Mouse (Mus musculus) midbrain, embryonic 11.5 days (tissue): ENCODE measurements around the gene Ntn1. TPM values are rescaled to one million over a fixed set of nuclear protein-coding genes. Genes with fewer than 3 reads are reported as not detected.
A peak's percentile ranks its signal among the peaks of the same experiment; 100 is the strongest.

Experiments
- ATAC-seq: fragments of 200-750 bp; cut with Nextera tagmentation; 2 replicates; pipeline ENCODE4 v1.8.0; 2017; ENCODE audit warnings: moderate TSS enrichment, moderate library complexity; ENCODE audit not compliant: low FRiP score
- DNase-seq: peaks from one replicate; pipeline ENCODE4 v3.0.0; 2015; ENCODE audit warnings: low spot score; ENCODE audit errors: missing footprints
- H3K27ac ChIP-seq: fragments of 300-500 bp; sonication (generic); 2 replicates; pipeline ENCODE4 v1.5.1; 2014; ENCODE audit warnings: low read depth, low read length
- H3K27me3 ChIP-seq: fragments of 300-500 bp; sonication (generic); 2 replicates; pipeline ENCODE4 v1.6.1; 2014; ENCODE audit warnings: mild to moderate bottlenecking, low read length, moderate library complexity, mixed read lengths; ENCODE audit not compliant: control insufficient read depth, insufficient read depth
- H3K36me3 ChIP-seq: fragments of 300-500 bp; sonication (generic); 2 replicates; pipeline ENCODE4 v1.6.1; 2014; ENCODE audit warnings: mild to moderate bottlenecking, low read length, moderate library complexity, mixed read lengths; ENCODE audit not compliant: control insufficient read depth, insufficient read depth
- H3K4me1 ChIP-seq: fragments of 300-500 bp; sonication (generic); 2 replicates; pipeline ENCODE4 v1.6.1; 2014; ENCODE audit warnings: low read length; ENCODE audit not compliant: control insufficient read depth, insufficient read depth
- H3K4me2 ChIP-seq: fragments of 300-500 bp; sonication (generic); 2 replicates; pipeline ENCODE4 v1.6.1; 2014; ENCODE audit warnings: mild to moderate bottlenecking, moderate library complexity
- H3K4me3 ChIP-seq: fragments of 300-500 bp; sonication (generic); 2 replicates; pipeline ENCODE4 v1.5.1; 2014; ENCODE audit warnings: low read depth, low read length
- H3K9ac ChIP-seq: fragments of 300-500 bp; sonication (generic); 2 replicates; pipeline ENCODE4 v1.6.1; 2014; ENCODE audit warnings: low read length
- H3K9me3 ChIP-seq: fragments of 300-500 bp; sonication (generic); 2 replicates; pipeline ENCODE4 v1.6.1; 2016; ENCODE audit warnings: low read length; ENCODE audit not compliant: control insufficient read depth
- WGBS: fragments of 180-500 bp; shearing (Covaris S2); extraction: QIAGEN DNeasy Blood & Tissue Kit; methylation state at CpG from one replicate; pipeline ENCODE4 v1.1.7; 2014; 5-methylcytosine and 5-hydroxymethylcytosine counted together
- polyA plus RNA-seq: library from polyadenylated mRNA; unstranded; fragments of >200 nt; fragmentation: Nextera tagmentation; extraction: Ambion mirVana; gene quantifications from 2 replicates; pipeline ENCODE4 v1.2.1, GENCODE M21; 2014

The Ntn1 gene
- polyA plus RNA-seq, 1 experiment from 2014 or later: 10.0 TPM

DNA sequence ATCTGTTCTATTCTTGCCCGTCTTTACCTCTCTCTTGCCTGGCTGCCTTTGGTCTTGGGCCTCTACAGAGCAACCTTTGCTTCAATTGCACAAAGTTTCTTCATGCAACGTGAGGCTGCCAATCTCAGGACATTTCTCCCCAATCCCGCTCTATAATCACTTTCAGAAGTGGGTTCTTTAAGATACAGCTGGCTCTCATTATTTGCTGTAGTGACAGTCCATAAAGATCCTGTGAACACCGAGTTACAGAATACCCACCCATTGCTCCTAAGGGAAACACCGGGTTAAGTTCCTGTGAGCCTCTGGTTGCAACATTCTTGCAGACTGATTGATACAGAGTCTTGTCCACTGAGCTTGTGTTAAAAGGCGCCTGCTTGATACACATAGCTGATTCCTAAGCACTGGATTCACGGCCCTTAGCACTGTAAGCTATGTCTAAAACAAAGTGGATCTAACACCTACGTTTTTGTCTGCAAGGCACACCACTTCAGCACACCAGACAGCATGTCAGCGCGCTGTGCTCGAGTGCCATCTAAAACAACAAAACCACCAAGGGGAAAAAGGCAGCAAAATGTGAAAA lies 85.0 kb downstream of the Ntn1 start:
- 82% methylated on average over 11 of the region's 11 CpGs for WGBS
- ATAC-seq (no peak), DNase-seq (peak; percentile 86)
- H3K4me2 ChIP-seq: no peak overlapping the region
- no peaks in the 10 kb centered on the region for H3K27me3 ChIP-seq
- H3K4me1 ChIP-seq: peaks cover 20% of the 10 kb centered on the region
- H3K9ac ChIP-seq: no peak overlapping the region
- no peaks in the 10 kb centered on the region for H3K36me3 ChIP-seq
- H3K4me3 ChIP-seq: no peak overlapping the region
- no peaks in the 10 kb centered on the region; the same call in 1 of the 2 replicates for H3K9me3 ChIP-seq
- H3K27ac ChIP-seq: no peak overlapping the region

DNA sequence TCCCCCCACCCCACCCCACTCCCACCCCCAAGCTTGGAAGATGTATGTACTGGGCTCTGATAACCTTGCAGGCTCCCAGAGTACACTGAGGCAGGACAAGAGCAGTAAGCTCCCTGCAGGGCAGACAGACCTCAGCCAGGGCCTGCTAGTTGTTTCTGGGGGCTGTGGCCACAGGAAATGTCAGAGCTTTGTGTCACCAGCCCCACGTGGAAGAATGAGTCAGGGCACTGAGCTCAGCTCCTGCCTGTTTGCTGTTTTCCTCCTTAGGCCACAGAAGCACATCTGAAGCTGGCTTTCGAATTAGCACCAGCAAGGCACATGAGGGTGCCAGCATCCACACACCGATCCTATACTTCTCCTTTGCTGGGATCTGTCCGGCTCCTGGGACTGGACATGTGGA lies 86.8 kb downstream of the Ntn1 start:
- Histone ChIP-seq H3K4me3 (no peak overlapping the region), H3K36me3 (no peaks in the 10 kb centered on the region), H3K4me1 (peaks cover 26% of the 10 kb centered on the region), H3K27me3 (no peaks in the 10 kb centered on the region), H3K9ac (no peak overlapping the region), H3K27ac (peak overlapping the region; percentile 25; the same call in 1 of the 2 replicates), H3K9me3 (no peaks in the 10 kb centered on the region; the same call in 1 of the 2 replicates), H3K4me2 (no peak overlapping the region)
- ATAC-seq: no peak
- DNase-seq: no peak
- WGBS: 61% methylated on average over 4 of the region's 4 CpGs

DNA sequence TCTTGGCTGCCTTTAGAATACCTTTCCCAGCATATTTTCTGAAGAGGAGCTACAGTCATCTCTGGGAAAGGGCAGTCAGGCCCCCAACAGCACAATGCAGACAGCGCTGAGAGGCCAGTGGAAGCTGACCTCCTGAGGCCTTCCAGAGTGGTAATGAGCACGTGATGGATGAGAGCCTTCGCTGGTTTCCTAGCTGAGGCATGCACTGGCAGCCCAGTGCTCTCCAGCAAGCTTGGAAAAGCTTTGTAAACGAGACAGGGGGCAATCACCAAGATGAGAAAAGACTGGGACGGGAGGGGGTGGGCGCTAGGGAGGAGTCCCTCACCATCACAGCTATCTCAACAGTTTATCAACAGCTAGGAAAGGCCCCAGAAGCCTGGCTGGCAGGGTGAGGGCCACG lies 87.6 kb downstream of the Ntn1 start:
- peak overlapping the region; percentile 25; the same call in 1 of the 2 replicates for H3K27ac ChIP-seq
- H3K9me3 ChIP-seq: no peaks in the 10 kb centered on the region; the same call in 1 of the 2 replicates
- DNase-seq (no peak), ATAC-seq (no peak)
- H3K4me2 ChIP-seq: no peak overlapping the region
- no peak overlapping the region for H3K4me3 ChIP-seq
- H3K9ac ChIP-seq: no peak overlapping the region; the same call in 1 of the 2 replicates
- H3K27me3 ChIP-seq: no peaks in the 10 kb centered on the region
- 31% methylated on average over 7 of the region's 7 CpGs for WGBS
- H3K4me1 ChIP-seq: peaks cover 30% of the 10 kb centered on the region
- H3K36me3 ChIP-seq: no peaks in the 10 kb centered on the region

- Histone ChIP-seq H3K27ac (no peak overlapping the region), H3K27me3 (no peaks in the 10 kb centered on the region), H3K4me2 (no peak overlapping the region), H3K36me3 (no peaks in the 10 kb centered on the region), H3K9ac (no peak overlapping the region), H3K4me3 (no peak overlapping the region), H3K4me1 (peaks cover 30% of the 10 kb centered on the region), H3K9me3 (no peaks in the 10 kb centered on the region)
- WGBS: 58% methylated on average over 10 of the region's 10 CpGs
- no peak for ATAC-seq
- DNase-seq: no peak
Measured at GRCm38 (mm10) chr11:68308911-68309580, 91.6 kb downstream of the Ntn1 start.

GRCm38 (mm10) chr11:68305997-68306396 lies 94.6 kb downstream of the Ntn1 start:
- Histone ChIP-seq H3K27ac (no peak overlapping the region), H3K4me1 (peaks cover 14% of the 10 kb centered on the region), H3K36me3 (no peaks in the 10 kb centered on the region), H3K4me2 (no peak overlapping the region), H3K9ac (no peak overlapping the region), H3K9me3 (no peaks in the 10 kb centered on the region), H3K4me3 (no peak overlapping the region), H3K27me3 (no peaks in the 10 kb centered on the region)
- ATAC-seq (no peak), DNase-seq (no peak)
- 82% methylated on average over 8 of the region's 8 CpGs for WGBS

DNA sequence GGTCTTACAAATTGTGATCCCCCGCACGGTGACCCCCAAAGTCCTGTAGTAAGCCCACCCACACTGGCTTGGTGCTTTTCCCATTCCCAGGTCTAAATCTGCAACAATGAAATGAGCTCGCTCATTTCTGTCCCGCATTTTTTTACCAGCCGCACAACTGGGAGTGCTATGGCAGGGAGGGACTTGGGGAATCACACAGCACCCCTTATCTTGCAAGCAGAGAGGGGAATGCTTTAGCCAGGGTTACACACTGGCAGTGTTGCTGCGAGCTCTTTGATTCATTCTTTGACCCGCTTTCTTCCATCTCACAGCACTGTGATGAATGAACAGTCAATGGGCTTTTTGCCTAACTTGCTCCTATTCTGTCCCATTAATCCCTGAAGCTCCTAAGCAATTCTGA lies 98.3 kb downstream of the Ntn1 start:
- no peaks in the 10 kb centered on the region for H3K36me3 ChIP-seq
- H3K27me3 ChIP-seq: no peaks in the 10 kb centered on the region
- ATAC-seq (no peak), DNase-seq (no peak)
- H3K4me2 ChIP-seq: no peak overlapping the region
- H3K9me3 ChIP-seq: no peaks in the 10 kb centered on the region
- H3K27ac ChIP-seq: no peak overlapping the region
- H3K4me3 ChIP-seq: no peak overlapping the region
- H3K4me1 ChIP-seq: peaks cover 4% of the 10 kb centered on the region; the same call in 1 of the 2 replicates
- 69% methylated on average over 7 of the region's 7 CpGs for WGBS
- no peak overlapping the region for H3K9ac ChIP-seq

GRCm38 (mm10) chr11:68301660-68302059 lies 99.0 kb downstream of the Ntn1 start:
- 84% methylated on average over 4 of the region's 4 CpGs for WGBS
- Histone ChIP-seq H3K4me2 (no peak overlapping the region), H3K27ac (no peak overlapping the region), H3K36me3 (no peaks in the 10 kb centered on the region), H3K27me3 (no peaks in the 10 kb centered on the region), H3K4me3 (no peak overlapping the region), H3K9me3 (no peaks in the 10 kb centered on the region), H3K9ac (no peak overlapping the region), H3K4me1 (peaks cover 4% of the 10 kb centered on the region; the same call in 1 of the 2 replicates)
- no peak for DNase-seq
- no peak for ATAC-seq

DNA sequence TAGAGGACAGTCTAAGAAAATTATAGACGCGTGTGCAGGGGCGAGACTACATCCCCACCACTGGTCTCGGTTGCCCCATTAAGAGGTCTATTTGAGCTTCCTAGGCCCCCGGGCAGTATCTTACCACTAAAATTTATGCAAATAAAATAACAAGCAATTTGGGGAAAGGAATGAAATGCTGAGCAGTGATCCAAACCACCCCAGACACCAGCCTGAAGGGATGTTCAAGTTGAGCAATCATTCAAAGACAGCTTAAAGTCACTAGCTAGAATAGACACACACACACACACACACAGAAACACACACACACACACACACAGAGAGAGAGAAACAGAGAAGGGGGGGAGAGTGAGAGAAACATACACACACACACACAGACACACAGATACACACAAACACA lies 105.1 kb downstream of the Ntn1 start:
- Histone ChIP-seq H3K9ac (no peak overlapping the region), H3K36me3 (no peaks in the 10 kb centered on the region), H3K4me3 (no peak overlapping the region), H3K27ac (no peak overlapping the region), H3K9me3 (no peaks in the 10 kb centered on the region), H3K27me3 (no peaks in the 10 kb centered on the region), H3K4me2 (no peak overlapping the region), H3K4me1 (peaks cover 7% of the 10 kb centered on the region)
- WGBS: 89% methylated on average over 5 of the region's 5 CpGs
- DNase-seq (no peak), ATAC-seq (no peak)

GRCm38 (mm10) chr11:68290631-68291030 lies 110.0 kb downstream of the Ntn1 start:
- Histone ChIP-seq H3K27ac (no peak overlapping the region), H3K4me2 (no peak overlapping the region), H3K27me3 (no peaks in the 10 kb centered on the region), H3K4me3 (no peak overlapping the region), H3K9me3 (no peaks in the 10 kb centered on the region), H3K36me3 (no peaks in the 10 kb centered on the region), H3K4me1 (peaks cover 17% of the 10 kb centered on the region), H3K9ac (no peak overlapping the region)
- DNase-seq: no peak
- 74% methylated on average over 8 of the region's 8 CpGs for WGBS
- no peak for ATAC-seq
